Mouse (Mus musculus): ENCODE measurements around the gene Xrcc4.

Xrcc4 gene

DNA sequence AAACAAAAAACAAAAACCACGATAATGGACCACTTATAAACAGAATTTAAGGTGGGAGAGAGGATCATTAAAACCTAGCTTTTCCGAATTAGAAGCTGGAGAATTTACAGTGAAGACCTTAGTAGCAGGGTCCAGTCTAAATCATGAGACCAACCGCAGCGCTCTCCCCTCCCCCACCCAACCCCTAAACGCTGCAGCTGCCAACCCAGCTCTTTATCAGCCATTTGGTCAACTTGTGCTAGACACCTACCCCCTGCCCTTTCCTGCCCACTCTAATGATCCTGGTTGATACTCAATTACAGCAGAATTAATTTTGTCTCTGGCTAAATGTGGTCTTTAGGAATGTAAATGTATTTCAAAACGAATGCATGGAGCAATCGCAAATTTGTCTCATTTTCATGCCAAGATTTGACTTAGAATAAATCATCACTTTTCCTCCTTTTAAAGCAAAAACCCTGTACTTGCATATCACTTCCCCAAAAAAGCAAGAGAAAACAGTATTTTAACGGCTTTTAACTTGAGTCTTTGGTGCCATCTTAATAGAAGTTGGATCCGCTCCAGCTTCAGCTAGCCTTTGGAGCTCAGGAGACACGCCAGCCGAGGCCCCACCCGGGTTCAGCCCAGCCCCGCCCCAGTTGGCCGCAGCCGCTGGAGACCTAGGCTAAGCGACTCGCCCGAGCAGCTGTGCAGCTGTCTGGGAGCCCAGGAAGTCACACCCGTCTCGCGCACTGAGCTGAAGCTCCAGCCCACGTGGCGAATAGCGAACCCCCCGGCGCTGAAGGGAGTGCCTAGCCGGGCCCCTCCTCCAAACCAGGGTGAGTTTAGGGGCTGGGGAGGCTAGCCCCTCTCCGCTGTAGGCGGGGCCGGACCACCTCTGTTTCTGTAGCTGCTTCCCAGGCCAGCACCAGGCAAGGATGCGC lies 350.4 kb downstream of the Xrcc4 start:
- DNase-seq (ENCODE audit: low read depth): no peak

DNA sequence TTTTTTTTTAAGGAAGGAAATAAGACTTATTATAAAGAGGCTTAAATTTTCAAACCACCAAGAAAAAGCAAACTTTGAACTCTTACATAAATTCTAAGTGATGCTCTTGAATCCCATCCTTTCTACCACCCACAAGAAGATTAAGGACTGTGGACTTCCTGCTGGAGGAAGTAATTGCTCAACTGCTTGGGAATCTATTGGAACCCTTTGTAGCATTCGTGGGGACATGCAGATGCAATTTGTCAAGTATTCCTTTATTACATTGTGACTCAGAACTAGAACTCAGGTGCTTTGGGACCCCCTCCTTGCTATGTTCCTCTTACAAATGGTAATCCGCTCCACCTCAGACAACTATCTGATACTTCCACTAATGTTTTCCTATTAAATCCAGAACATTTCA lies 351.1 kb downstream of the Xrcc4 start:
- DNase-seq (ENCODE audit: low read depth): no peak

GRCm38 (mm10) chr13:89735111-89735510 lies 354.3 kb downstream of the Xrcc4 start:
- no peak for DNase-seq (ENCODE audit: low read depth)

DNA sequence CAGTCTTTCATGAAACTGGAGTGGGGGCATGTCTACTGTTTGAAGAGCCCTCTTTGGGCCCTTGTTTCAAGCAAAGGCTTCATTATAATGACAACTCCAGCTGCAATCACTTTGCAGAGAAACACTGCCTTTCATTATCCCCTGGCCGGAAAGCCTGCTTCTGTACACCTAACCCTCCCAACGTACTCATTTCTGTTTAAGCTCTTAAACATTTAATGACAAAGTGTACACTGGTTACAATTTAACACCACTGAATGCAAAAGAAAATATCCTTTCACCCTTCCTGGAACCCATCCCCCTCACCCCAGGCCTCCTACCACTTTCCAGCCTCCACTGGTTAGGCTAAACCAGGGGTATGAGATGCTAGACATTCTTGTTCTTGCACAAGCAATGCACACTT lies 362.9 kb downstream of the Xrcc4 start:
- DNase-seq (ENCODE audit: low read depth): no peak

Data from c-Kit-positive CD71-positive TER-119-negative erythroid progenitor cells, embryonic 14.5 days (primary cell).